Mouse (Mus musculus) intestine, embryonic 15.5 days (tissue): ENCODE measurements around the gene Lyg2. TPM values are rescaled to one million over a fixed set of nuclear protein-coding genes. Genes with fewer than 3 reads are reported as not detected.
A peak's percentile ranks its signal among the peaks of the same experiment; 100 is the strongest.

Experiments used
- ATAC-seq: fragments of 200-750 bp; cut with Nextera tagmentation; 2 replicates; pipeline ENCODE4 v1.8.0; 2017; ENCODE audit warnings: moderate TSS enrichment, moderate library complexity
- H3K27ac ChIP-seq: fragments of 300-500 bp; sonication (generic); 2 replicates; pipeline ENCODE4 v1.5.1; 2015; ENCODE audit warnings: mild to moderate bottlenecking, inconsistent platforms
- H3K27me3 ChIP-seq: fragments of 300-500 bp; sonication (generic); replicated peaks from 2 replicates; pipeline ENCODE4 v1.6.1; 2015; ENCODE audit warnings: inconsistent platforms
- H3K36me3 ChIP-seq: fragments of 300-500 bp; sonication (generic); 2 replicates; pipeline ENCODE4 v1.6.1; 2015; ENCODE audit warnings: inconsistent platforms
- H3K4me1 ChIP-seq: fragments of 300-500 bp; sonication (generic); replicated peaks from 2 replicates; pipeline ENCODE4 v1.6.1; 2015; ENCODE audit warnings: inconsistent platforms
- H3K4me2 ChIP-seq: fragments of 300-500 bp; sonication (generic); replicated peaks from 2 replicates; pipeline ENCODE4 v1.6.1; 2015; ENCODE audit warnings: mild to moderate bottlenecking, inconsistent platforms
- H3K4me3 ChIP-seq: fragments of 300-500 bp; sonication (generic); replicated peaks from 2 replicates; pipeline ENCODE4 v1.5.1; 2015; ENCODE audit warnings: inconsistent platforms
- H3K9ac ChIP-seq: fragments of 300-500 bp; sonication (generic); 2 replicates; pipeline ENCODE4 v1.6.1; 2015; ENCODE audit warnings: inconsistent platforms
- H3K9me3 ChIP-seq: fragments of 300-500 bp; sonication (generic); 2 replicates; pipeline ENCODE4 v1.6.1; 2016; ENCODE audit warnings: inconsistent platforms
- WGBS: fragments of 180-500 bp; shearing (Covaris S2); methylation state at CpG from one replicate; pipeline ENCODE4 v1.1.7; 2015; 5-methylcytosine and 5-hydroxymethylcytosine counted together
- polyA plus RNA-seq: library from polyadenylated mRNA; unstranded; fragments of >200 nt; fragmentation: Nextera tagmentation; extraction: Ambion mirVana; gene quantifications from 2 replicates; pipeline ENCODE4 v1.2.1, GENCODE M21; 2015

Lyg2 gene
- not detected in 2 replicates for polyA plus RNA-seq

DNA sequence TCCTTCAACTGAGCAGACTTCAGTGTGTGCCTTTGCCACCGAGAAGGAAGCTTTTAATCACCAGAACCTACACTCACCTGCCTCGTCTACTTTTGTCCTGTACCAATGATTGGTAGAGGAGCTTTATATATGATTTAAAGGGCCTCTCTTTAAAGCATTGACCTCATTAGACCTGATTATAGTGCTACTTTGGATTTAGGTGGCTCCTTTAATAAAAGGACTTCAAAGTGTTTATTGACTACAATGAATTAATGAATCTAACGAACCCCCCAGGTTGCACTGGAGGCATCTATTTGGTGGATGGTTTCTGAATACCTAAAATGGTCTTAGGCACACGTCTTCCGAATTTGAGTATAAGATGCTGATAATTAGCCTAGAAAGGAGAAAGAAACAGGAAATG is at the start of gene Lyg2:
Gene Lyg2 (minus strand): TSS at position 101 of the 400 bp plus-strand sequence.
- no peaks in the 10 kb centered on the region; the same call in 1 of the 2 replicates for H3K27me3 ChIP-seq
- H3K4me3 ChIP-seq, result no peak within 1 kb of the TSS
- no peaks in the 10 kb centered on the region for H3K36me3 ChIP-seq
- no peak for ATAC-seq
- H3K9ac ChIP-seq, result no peak within 1 kb of the TSS
- no peaks in the 10 kb centered on the region for H3K9me3 ChIP-seq
- H3K4me1 ChIP-seq, result no peaks in the 10 kb centered on the region
- WGBS, result 74% methylated on average over 5 of the region's 5 CpGs
- no peak within 1 kb of the TSS for H3K27ac ChIP-seq
- no peak within 1 kb of the TSS for H3K4me2 ChIP-seq

- Histone ChIP-seq H3K27ac (no peak overlapping the region), H3K36me3 (no peaks in the 10 kb centered on the region), H3K4me2 (no peak overlapping the region), H3K9ac (no peak overlapping the region), H3K9me3 (no peaks in the 10 kb centered on the region), H3K4me3 (no peak overlapping the region), H3K27me3 (no peaks in the 10 kb centered on the region), H3K4me1 (no peaks in the 10 kb centered on the region)
- 55% methylated on average over 10 of the region's 10 CpGs for WGBS
- no peak for ATAC-seq
These were observed 49.3 kb upstream of the Lyg2 start for GRCm38 (mm10) chr1:37965571-37965970.

- Histone ChIP-seq H3K27me3 (no peaks in the 10 kb centered on the region; the same call in 1 of the 2 replicates), H3K9ac (no peak overlapping the region), H3K9me3 (no peaks in the 10 kb centered on the region), H3K27ac (no peak overlapping the region), H3K4me3 (no peak overlapping the region), H3K4me1 (no peaks in the 10 kb centered on the region), H3K4me2 (no peak overlapping the region), H3K36me3 (no peaks in the 10 kb centered on the region)
- WGBS, result 77% methylated on average over 5 of the region's 5 CpGs
- no peak for ATAC-seq
These were observed 43.2 kb upstream of the Lyg2 start for GRCm38 (mm10) chr1:37959486-37959885.

GRCm38 (mm10) chr1:37958516-37958915 is 42.2 kb upstream of the Lyg2 start:
- H3K9ac ChIP-seq, result no peak overlapping the region
- no peak for ATAC-seq
- H3K4me3 ChIP-seq, result no peak overlapping the region
- WGBS, result 82% methylated on average over 2 of the region's 2 CpGs
- H3K27me3 ChIP-seq, result no peaks in the 10 kb centered on the region; the same call in 1 of the 2 replicates
- no peaks in the 10 kb centered on the region for H3K4me1 ChIP-seq
- H3K27ac ChIP-seq, result no peak overlapping the region
- H3K4me2 ChIP-seq, result no peak overlapping the region
- H3K9me3 ChIP-seq, result no peaks in the 10 kb centered on the region
- H3K36me3 ChIP-seq, result no peaks in the 10 kb centered on the region

DNA sequence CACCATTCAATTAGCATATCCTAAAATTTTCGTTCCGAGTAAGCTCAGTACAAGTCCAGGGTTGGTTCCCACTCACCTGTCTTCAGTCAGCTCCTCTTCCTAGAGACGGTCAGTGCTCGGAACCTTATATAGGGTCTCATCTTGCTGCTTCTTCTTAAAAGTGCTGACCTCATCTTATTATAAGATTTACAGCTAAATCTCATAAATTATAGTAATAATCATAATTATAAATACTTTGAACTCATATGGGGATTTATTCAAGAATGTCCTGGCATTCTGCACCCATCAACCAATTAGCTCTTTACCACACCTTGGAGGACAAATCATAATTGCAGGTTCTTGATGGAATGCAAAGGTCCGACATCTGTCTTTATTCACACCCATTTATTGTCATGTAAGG is 41.4 kb upstream of the Lyg2 start, which contains the start of gene Lyg1:
Gene Lyg1 (minus strand): TSS at position 101 of the 400 bp plus-strand sequence.
- Histone ChIP-seq H3K27ac (no peak within 1 kb of the TSS), H3K4me2 (no peak within 1 kb of the TSS), H3K9me3 (no peaks in the 10 kb centered on the region), H3K9ac (no peak within 1 kb of the TSS), H3K36me3 (no peaks in the 10 kb centered on the region), H3K4me1 (no peaks in the 10 kb centered on the region), H3K4me3 (no peak within 1 kb of the TSS), H3K27me3 (no peaks in the 10 kb centered on the region; the same call in 1 of the 2 replicates)
- no peak for ATAC-seq
- WGBS, result 86% methylated on average over 5 of the region's 5 CpGs

- no peaks in the 10 kb centered on the region for H3K9me3 ChIP-seq
- H3K27me3 ChIP-seq, result no peaks in the 10 kb centered on the region; the same call in 1 of the 2 replicates
- ATAC-seq, result no peak
- no peaks in the 10 kb centered on the region for H3K36me3 ChIP-seq
- H3K9ac ChIP-seq, result no peak overlapping the region
- H3K4me1 ChIP-seq, result no peaks in the 10 kb centered on the region
- H3K4me2 ChIP-seq, result no peak overlapping the region
- H3K4me3 ChIP-seq, result no peak overlapping the region
- no peak overlapping the region for H3K27ac ChIP-seq
- WGBS, result 31% methylated on average over 3 of the region's 3 CpGs
These were observed 40.6 kb upstream of the Lyg2 start for GRCm38 (mm10) chr1:37956690-37957431.

GRCm38 (mm10) chr1:37955251-37955650 is 39.0 kb upstream of the Lyg2 start:
- Histone ChIP-seq H3K9me3 (no peaks in the 10 kb centered on the region), H3K4me3 (no peak overlapping the region), H3K9ac (no peak overlapping the region), H3K4me1 (no peaks in the 10 kb centered on the region), H3K27me3 (no peaks in the 10 kb centered on the region; the same call in 1 of the 2 replicates), H3K36me3 (no peaks in the 10 kb centered on the region), H3K4me2 (no peak overlapping the region), H3K27ac (no peak overlapping the region)
- WGBS, result 88% methylated on average over 2 of the region's 2 CpGs
- ATAC-seq, result no peak

DNA sequence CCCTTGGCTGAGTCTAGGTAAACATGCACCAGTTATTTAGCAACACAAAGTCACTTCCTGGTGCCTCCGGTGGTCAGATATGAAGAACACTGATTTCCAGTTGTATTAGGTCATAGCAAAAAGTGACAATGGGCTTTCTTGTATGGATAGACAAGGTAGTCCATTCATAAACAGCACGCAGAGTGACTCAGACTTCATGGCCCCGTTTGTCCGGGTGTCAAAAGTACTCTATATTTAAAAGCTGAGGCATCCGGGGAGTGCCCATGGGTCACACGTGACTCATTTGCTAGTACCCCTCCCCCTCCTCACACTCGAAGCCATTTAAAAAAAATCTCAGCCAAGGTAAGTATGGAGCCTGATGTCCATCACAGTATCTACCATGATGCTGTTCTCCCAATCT is 38.5 kb upstream of the Lyg2 start:
- Histone ChIP-seq H3K9me3 (no peaks in the 10 kb centered on the region), H3K9ac (no peak overlapping the region), H3K4me2 (no peak overlapping the region), H3K27me3 (no peaks in the 10 kb centered on the region; the same call in 1 of the 2 replicates), H3K4me3 (no peak overlapping the region), H3K36me3 (no peaks in the 10 kb centered on the region), H3K4me1 (no peaks in the 10 kb centered on the region), H3K27ac (no peak overlapping the region)
- WGBS, result 77% methylated on average over 7 of the region's 7 CpGs
- ATAC-seq, result no peak

- WGBS, result 83% methylated on average over 2 of the region's 2 CpGs
- no peak overlapping the region for H3K9ac ChIP-seq
- no peak overlapping the region for H3K27ac ChIP-seq
These were observed 32.6 kb upstream of the Lyg2 start for GRCm38 (mm10) chr1:37948906-37949305.

GRCm38 (mm10) chr1:37931806-37932205 is 15.5 kb upstream of the Lyg2 start:
- no peak overlapping the region for H3K4me3 ChIP-seq
- 22% methylated on average over 3 of the region's 3 CpGs for WGBS
- no peaks in the 10 kb centered on the region for H3K36me3 ChIP-seq
- ATAC-seq, result peak; percentile 89
- H3K4me1 ChIP-seq, result no peaks in the 10 kb centered on the region
- H3K9me3 ChIP-seq, result no peaks in the 10 kb centered on the region
- H3K4me2 ChIP-seq, result no peak overlapping the region
- no peak overlapping the region for H3K27ac ChIP-seq
- no peaks in the 10 kb centered on the region for H3K27me3 ChIP-seq
- no peak overlapping the region for H3K9ac ChIP-seq

More at GRCm38 (mm10) chr1:37948906-37949305, 32.6 kb upstream of the Lyg2 start:
- H3K4me3 ChIP-seq, result no peak overlapping the region
- H3K9me3 ChIP-seq, result no peaks in the 10 kb centered on the region
- H3K27me3 ChIP-seq, result no peaks in the 10 kb centered on the region
- no peak for ATAC-seq
- H3K4me2 ChIP-seq, result no peak overlapping the region
- H3K36me3 ChIP-seq, result no peaks in the 10 kb centered on the region
- no peaks in the 10 kb centered on the region for H3K4me1 ChIP-seq

- H3K27me3 ChIP-seq, result no peaks in the 10 kb centered on the region
- 79% methylated on average over 8 of the region's 8 CpGs for WGBS
- H3K4me1 ChIP-seq, result no peaks in the 10 kb centered on the region
- H3K4me2 ChIP-seq, result no peak overlapping the region
- no peak overlapping the region for H3K9ac ChIP-seq
- H3K27ac ChIP-seq, result no peak overlapping the region
- H3K4me3 ChIP-seq, result no peak overlapping the region
- no peaks in the 10 kb centered on the region for H3K36me3 ChIP-seq
- no peaks in the 10 kb centered on the region for H3K9me3 ChIP-seq
- ATAC-seq, result no peak
These were observed 9.7 kb upstream of the Lyg2 start for GRCm38 (mm10) chr1:37925971-37926370.

- H3K9ac ChIP-seq, result no peak overlapping the region
- H3K27ac ChIP-seq, result no peak overlapping the region
- no peaks in the 10 kb centered on the region for H3K4me1 ChIP-seq
- H3K9me3 ChIP-seq, result no peaks in the 10 kb centered on the region
- no peak overlapping the region for H3K4me2 ChIP-seq
- WGBS, result 55% methylated on average over 8 of the region's 8 CpGs
- no peaks in the 10 kb centered on the region for H3K36me3 ChIP-seq
- no peak for ATAC-seq
- H3K27me3 ChIP-seq, result no peaks in the 10 kb centered on the region
- no peak overlapping the region for H3K4me3 ChIP-seq
These were observed 6.2 kb upstream of the Lyg2 start for GRCm38 (mm10) chr1:37922536-37922935.

DNA sequence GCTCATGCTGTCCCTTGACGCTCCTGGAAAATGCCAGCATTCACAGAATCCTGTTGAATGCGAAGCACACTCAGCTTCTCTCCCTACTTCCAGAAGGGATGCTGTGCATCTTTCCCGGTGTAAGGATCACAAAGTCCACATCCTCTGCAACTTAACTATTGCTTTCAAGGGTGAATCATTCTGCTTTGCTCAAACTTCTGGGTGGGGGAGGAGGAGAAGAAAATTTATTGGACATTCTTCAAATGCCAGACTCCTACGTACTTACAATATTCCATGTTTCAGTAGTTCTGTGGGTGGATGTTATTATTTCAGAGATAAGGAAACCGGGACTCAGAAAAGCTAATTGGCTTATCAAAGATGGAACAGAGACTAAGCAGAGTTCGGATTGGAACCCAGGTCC is 1.8 kb upstream of the Lyg2 start:
- Histone ChIP-seq H3K4me3 (no peak overlapping the region), H3K4me2 (no peak overlapping the region), H3K9me3 (no peaks in the 10 kb centered on the region), H3K36me3 (no peaks in the 10 kb centered on the region), H3K27ac (no peak overlapping the region), H3K4me1 (no peaks in the 10 kb centered on the region), H3K27me3 (no peaks in the 10 kb centered on the region; the same call in 1 of the 2 replicates), H3K9ac (no peak overlapping the region)
- no peak for ATAC-seq
- WGBS, result 50% methylated on average over 6 of the region's 6 CpGs
